Mouse (Mus musculus) embryonic facial prominence, embryonic 14.5 days (tissue): Measurements from ENCODE around the gene Tango6. TPM values are rescaled to one million over a fixed set of nuclear protein-coding genes. Genes with fewer than 3 reads are reported as not detected.

Experiments used
- ATAC-seq: fragments of 200-750 bp; cut with Nextera tagmentation; 2 replicates; pipeline ENCODE4 v1.8.0; 2017; ENCODE audit warnings: low read depth, moderate number of reproducible peaks, moderate TSS enrichment
- DNase-seq: peaks from one replicate; pipeline ENCODE4 v3.0.0-alpha.2; 2015; ENCODE audit warnings: low spot score
- H3K27ac ChIP-seq: fragments of 300-500 bp; sonication (generic); replicated peaks from 2 replicates; pipeline ENCODE4 v1.5.1; 2014; ENCODE audit warnings: low read depth, mild to moderate bottlenecking, low read length, moderate library complexity
- H3K27me3 ChIP-seq: fragments of 300-500 bp; sonication (generic); replicated peaks from 2 replicates; pipeline ENCODE4 v1.6.1; 2014; ENCODE audit warnings: low read length; ENCODE audit not compliant: control insufficient read depth, insufficient read depth
- H3K36me3 ChIP-seq: fragments of 300-500 bp; sonication (generic); 2 replicates; pipeline ENCODE4 v1.6.1; 2014; ENCODE audit warnings: low read length, mixed read lengths; ENCODE audit not compliant: control insufficient read depth, insufficient read depth
- H3K4me1 ChIP-seq: fragments of 300-500 bp; sonication (generic); 2 replicates; pipeline ENCODE4 v1.6.1; 2014; ENCODE audit warnings: antibody characterized with exemption, low read length; ENCODE audit not compliant: control insufficient read depth, insufficient read depth
- H3K4me2 ChIP-seq: fragments of 300-500 bp; sonication (generic); 2 replicates; pipeline ENCODE4 v1.6.1; 2014; ENCODE audit warnings: low read depth, mild to moderate bottlenecking, low read length, moderate library complexity, mixed read lengths
- H3K4me3 ChIP-seq: fragments of 300-500 bp; sonication (generic); 2 replicates; pipeline ENCODE4 v1.5.1; 2014; ENCODE audit warnings: low read depth, mild to moderate bottlenecking, low read length
- H3K9ac ChIP-seq: fragments of 300-500 bp; sonication (generic); 2 replicates; pipeline ENCODE4 v1.6.1; 2014; ENCODE audit warnings: low read depth, mild to moderate bottlenecking, low read length, moderate library complexity, mixed read lengths
- H3K9me3 ChIP-seq: fragments of 300-500 bp; sonication (generic); 2 replicates; pipeline ENCODE4 v1.6.1; 2016; ENCODE audit warnings: low read length; ENCODE audit not compliant: control insufficient read depth
- WGBS: fragments of 180-500 bp; shearing (Covaris S2); extraction: QIAGEN DNeasy Blood & Tissue Kit; methylation state at CpG from one replicate; pipeline ENCODE4 v1.1.7; 2014; 5-methylcytosine and 5-hydroxymethylcytosine counted together
- polyA plus RNA-seq: library from polyadenylated mRNA; unstranded; fragments of >200 nt; fragmentation: Nextera tagmentation; extraction: Ambion mirVana; gene quantifications from 2 replicates; pipeline ENCODE4 v1.2.1, GENCODE M21; 2014

Gene Tango6
- polyA plus RNA-seq, 1 experiment from 2014 or later: 6.1 TPM

- Histone ChIP-seq H3K9me3 (no peaks in the 10 kb centered on the region), H3K27ac (no peak overlapping the region), H3K27me3 (no peaks in the 10 kb centered on the region), H3K4me1 (no peaks in the 10 kb centered on the region), H3K4me2 (no peak overlapping the region), H3K36me3 (peaks cover 11% of the 10 kb centered on the region), H3K4me3 (no peak overlapping the region), H3K9ac (no peak overlapping the region)
- 79% methylated on average over 6 of the region's 6 CpGs for WGBS
- DNase-seq (no peak), ATAC-seq (no peak)
Observed at GRCm38 (mm10) chr8:106726551-106726950, 43.7 kb downstream of the Tango6 start.

DNA sequence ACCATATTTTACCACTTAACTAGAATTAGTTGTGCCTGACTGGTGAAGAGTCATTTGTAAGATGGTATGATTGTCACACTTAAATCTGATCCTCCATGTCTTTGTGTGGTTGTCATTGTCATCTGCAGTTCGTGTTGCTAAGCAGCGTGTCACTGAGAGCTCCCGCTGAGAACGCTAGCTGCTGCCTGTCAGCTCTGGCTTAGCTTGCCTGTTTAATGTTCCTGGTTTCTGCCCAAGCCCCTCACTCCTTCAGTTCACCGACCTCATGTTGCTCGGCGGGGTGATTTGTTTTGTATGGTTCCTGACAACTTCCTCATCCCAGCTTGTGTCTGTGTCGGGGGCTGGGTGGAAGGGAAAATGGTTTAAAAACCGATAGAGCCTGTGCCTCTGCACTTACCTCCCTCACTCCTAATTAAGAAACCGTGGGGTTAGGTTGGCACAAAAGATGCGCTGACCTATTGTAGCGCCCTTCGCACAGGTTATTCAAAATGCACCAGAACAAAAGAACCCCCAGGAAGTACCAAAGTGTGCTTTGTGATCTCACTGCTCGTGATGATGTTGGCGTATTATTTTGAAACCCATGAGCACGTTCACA lies 44.5 kb downstream of the Tango6 start:
- DNase-seq (peak; percentile 62), ATAC-seq (peak; percentile 33; the same call in 1 of the 2 replicates)
- Histone ChIP-seq H3K9ac (no peak overlapping the region), H3K27me3 (no peaks in the 10 kb centered on the region), H3K9me3 (no peaks in the 10 kb centered on the region), H3K27ac (no peak overlapping the region), H3K4me1 (no peaks in the 10 kb centered on the region), H3K4me2 (0 out of 2 replicates have a peak overlapping the region, but pooled peaks have one; percentile 12), H3K36me3 (peaks cover 11% of the 10 kb centered on the region), H3K4me3 (no peak overlapping the region)
- WGBS: 36% methylated on average over 16 of the region's 16 CpGs

DNA sequence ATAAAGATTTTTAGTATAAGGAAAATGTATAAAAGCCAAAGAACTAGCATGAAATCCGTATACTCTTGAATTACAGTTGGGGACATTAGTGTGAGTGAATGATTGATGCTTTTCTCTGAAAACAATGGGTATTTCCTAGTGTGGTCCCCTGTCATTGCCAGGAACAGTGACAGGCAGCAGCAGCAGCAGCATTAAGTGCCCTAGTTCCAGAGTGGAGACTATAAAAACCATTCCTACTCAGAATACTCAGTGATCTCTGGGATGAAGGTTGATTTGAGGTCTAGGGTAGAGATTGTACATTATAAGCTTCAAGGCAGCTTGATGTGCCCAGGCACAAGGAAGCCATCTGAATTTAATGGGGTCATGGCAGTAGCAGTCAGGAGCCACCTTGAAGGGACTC lies 45.0 kb downstream of the Tango6 start:
- no peak for ATAC-seq
- no peaks in the 10 kb centered on the region for H3K9me3 ChIP-seq
- WGBS: 48% methylated on average over 1 of the region's 1 CpGs

DNA sequence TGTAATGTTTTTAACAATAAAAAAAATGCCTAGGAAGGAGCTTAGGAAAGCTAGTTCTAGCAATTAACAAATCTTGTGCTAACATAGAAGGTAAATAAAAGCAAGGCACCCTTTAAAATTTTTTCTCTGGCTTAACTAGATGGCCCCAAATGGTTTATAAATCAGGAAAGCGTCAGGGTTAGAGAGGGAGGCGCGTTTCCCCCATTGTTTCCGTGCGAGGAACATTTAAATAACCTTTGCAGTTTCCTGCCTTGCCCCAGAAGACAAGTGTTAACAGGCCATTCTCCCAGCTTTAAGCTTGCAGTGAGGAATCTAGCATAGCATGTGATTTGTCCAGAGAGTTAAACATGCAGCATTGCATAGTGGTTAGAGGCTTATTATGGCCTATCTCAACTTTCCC lies 50.1 kb downstream of the Tango6 start:
- ATAC-seq (no peak), DNase-seq (no peak)
- Histone ChIP-seq H3K27me3 (no peaks in the 10 kb centered on the region), H3K36me3 (peaks cover 4% of the 10 kb centered on the region; the same call in 1 of the 2 replicates), H3K4me1 (peaks cover 5% of the 10 kb centered on the region; the same call in 1 of the 2 replicates), H3K4me3 (no peak overlapping the region), H3K4me2 (no peak overlapping the region), H3K27ac (no peak overlapping the region), H3K9me3 (no peaks in the 10 kb centered on the region), H3K9ac (no peak overlapping the region)
- WGBS: 58% methylated on average over 5 of the region's 5 CpGs

More for the DNA sequence above, 45.0 kb downstream of the Tango6 start:
- Histone ChIP-seq H3K9ac (no peak overlapping the region), H3K4me1 (no peaks in the 10 kb centered on the region), H3K36me3 (peaks cover 11% of the 10 kb centered on the region), H3K4me3 (no peak overlapping the region), H3K4me2 (no peak overlapping the region), H3K27me3 (no peaks in the 10 kb centered on the region), H3K27ac (no peak overlapping the region)
- no peak for DNase-seq

DNA sequence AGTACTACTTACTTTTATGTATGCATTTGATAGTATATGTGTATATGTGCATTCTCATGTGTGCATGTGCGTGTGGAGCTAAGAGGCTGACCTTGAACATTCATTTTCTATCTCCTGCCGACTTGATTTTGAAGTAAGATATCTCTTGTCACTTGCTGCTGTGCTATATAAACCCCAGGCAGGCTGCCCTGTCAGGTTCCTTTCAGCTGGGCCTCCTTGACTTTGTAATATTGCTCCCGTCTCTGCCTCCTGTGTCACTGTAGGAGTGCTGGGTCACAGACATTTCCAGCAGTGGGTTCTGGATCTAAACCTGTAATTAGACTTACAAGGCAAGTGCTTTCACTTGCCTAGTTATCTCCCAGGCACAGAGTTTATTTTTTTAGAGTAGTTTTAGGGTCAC lies 50.8 kb downstream of the Tango6 start:
- Histone ChIP-seq H3K27ac (no peak overlapping the region), H3K9ac (no peak overlapping the region), H3K4me1 (peaks cover 5% of the 10 kb centered on the region; the same call in 1 of the 2 replicates), H3K27me3 (no peaks in the 10 kb centered on the region), H3K4me2 (no peak overlapping the region), H3K36me3 (peaks cover 9% of the 10 kb centered on the region; the same call in 1 of the 2 replicates), H3K4me3 (no peak overlapping the region), H3K9me3 (no peaks in the 10 kb centered on the region)
- ATAC-seq (no peak), DNase-seq (no peak)
- 48% methylated on average over 3 of the region's 3 CpGs for WGBS

GRCm38 (mm10) chr8:106734222-106734621 lies 51.4 kb downstream of the Tango6 start:
- no peak overlapping the region for H3K9ac ChIP-seq
- no peak overlapping the region for H3K27ac ChIP-seq
- peaks cover 5% of the 10 kb centered on the region; the same call in 1 of the 2 replicates for H3K4me1 ChIP-seq
- H3K36me3 ChIP-seq: peaks cover 12% of the 10 kb centered on the region; the same call in 1 of the 2 replicates
- no peak overlapping the region for H3K4me2 ChIP-seq
- no peak overlapping the region for H3K4me3 ChIP-seq
- no peaks in the 10 kb centered on the region for H3K9me3 ChIP-seq
- DNase-seq (no peak), ATAC-seq (no peak)
- no peaks in the 10 kb centered on the region for H3K27me3 ChIP-seq

- ATAC-seq: no peak
- H3K9ac ChIP-seq: no peak overlapping the region
- no peak overlapping the region for H3K4me2 ChIP-seq
- DNase-seq: no peak
- no peaks in the 10 kb centered on the region for H3K9me3 ChIP-seq
- H3K27ac ChIP-seq: 0 out of 2 replicates have a peak overlapping the region, but pooled peaks have one; percentile 10
- peaks cover 5% of the 10 kb centered on the region; the same call in 1 of the 2 replicates for H3K4me1 ChIP-seq
- 58% methylated on average over 13 of the region's 13 CpGs for WGBS
- no peaks in the 10 kb centered on the region for H3K27me3 ChIP-seq
- no peak overlapping the region for H3K4me3 ChIP-seq
- H3K36me3 ChIP-seq: peaks cover 22% of the 10 kb centered on the region; the same call in 1 of the 2 replicates
Observed at GRCm38 (mm10) chr8:106736861-106737662, 54.2 kb downstream of the Tango6 start.

GRCm38 (mm10) chr8:106737846-106738245 lies 55.0 kb downstream of the Tango6 start:
- DNase-seq: no peak
- Histone ChIP-seq H3K27me3 (no peaks in the 10 kb centered on the region), H3K27ac (no peak overlapping the region), H3K9me3 (no peaks in the 10 kb centered on the region), H3K4me1 (peaks cover 5% of the 10 kb centered on the region; the same call in 1 of the 2 replicates), H3K4me2 (no peak overlapping the region), H3K36me3 (peaks cover 27% of the 10 kb centered on the region; the same call in 1 of the 2 replicates), H3K9ac (no peak overlapping the region), H3K4me3 (no peak overlapping the region)
- no peak for ATAC-seq
- WGBS: 69% methylated on average over 2 of the region's 2 CpGs
